Mouse (Mus musculus) CH12.LX (cell line): Measurements from ENCODE around the gene Rngtt.

Experiments
- CTCF ChIP-seq, 2 experiments: IDR thresholded peaks in 1 of 2; conservative IDR thresholded peaks in 1 of 2; 2 replicates each; pipeline ENCODE4 v1.5.1; 2011 to 2012; ENCODE audit warnings: low read depth in 2 of 2, low read length in 2 of 2, improper control_type of control experiment in 1 of 2, inconsistent platforms in 1 of 2, mild to moderate bottlenecking in 1 of 2, moderate library complexity in 1 of 2
- MEF2A ChIP-seq: IDR thresholded peaks from 2 replicates; pipeline ENCODE4 v1.6.1; 2014; ENCODE audit warnings: low read depth, mild to moderate bottlenecking, inconsistent platforms, low read length, improper control_type of control experiment, borderline replicate concordance
- NELFE ChIP-seq: IDR thresholded peaks from 2 replicates; pipeline ENCODE4 v1.6.1; 2011; ENCODE audit warnings: low read depth, low read length, improper control_type of control experiment
- POLR2A ChIP-seq: IDR thresholded peaks from 2 replicates; pipeline ENCODE4 v1.6.1; 2011; ENCODE audit warnings: low read depth, mild to moderate bottlenecking, improper control_type of control experiment, low read length
- POLR2AphosphoS2 ChIP-seq: IDR thresholded peaks from 2 replicates; pipeline ENCODE4 v1.6.1; 2011; ENCODE audit warnings: low read depth, low read length, improper control_type of control experiment

- TF ChIP-seq POLR2A (no peak), CTCF (conservative IDR thresholded peaks at IDR 0.05 in 1 of 2, IDR thresholded peaks at IDR 0.05 in 1 of 2; ENCODE audit: low read depth in 2 of 2, low read length in 2 of 2) (no peak), MEF2A (no peak), NELFE (no peak), POLR2AphosphoS2 (no peak)
Observed at GRCm38 (mm10) chr4:33393437-33393836, 83.3 kb downstream of the Rngtt start.
